Mouse (Mus musculus) adrenal gland, postnatal 4 days (tissue): ENCODE measurements around the gene Tmem63a. TPM values are rescaled to one million over a fixed set of nuclear protein-coding genes. Genes with fewer than 3 reads are reported as not detected.
A peak's percentile ranks its signal among the peaks of the same experiment; 100 is the strongest.
"Not testable (repeated sequence)": the region's sequence is repeated elsewhere in the genome, so short reads cannot be mapped to it uniquely, and the experiment has no call there.

ENCODE experiments used
- DNase-seq, 2 experiments: peaks; one replicate each; pipeline ENCODE4 v3.0.0; 2021 to 2022; ENCODE audit warnings: low spot score in 2 of 2, mixed read lengths in 2 of 2
- total RNA-seq, 2 experiments: library from RNA; stranded (reverse); gene quantifications; 2 replicates each; pipeline ENCODE4 v1.2.3; 2021

Tmem63a gene
- total RNA-seq, 2 experiments from 2014 or later = 32.2 to 33.0 TPM

DNA sequence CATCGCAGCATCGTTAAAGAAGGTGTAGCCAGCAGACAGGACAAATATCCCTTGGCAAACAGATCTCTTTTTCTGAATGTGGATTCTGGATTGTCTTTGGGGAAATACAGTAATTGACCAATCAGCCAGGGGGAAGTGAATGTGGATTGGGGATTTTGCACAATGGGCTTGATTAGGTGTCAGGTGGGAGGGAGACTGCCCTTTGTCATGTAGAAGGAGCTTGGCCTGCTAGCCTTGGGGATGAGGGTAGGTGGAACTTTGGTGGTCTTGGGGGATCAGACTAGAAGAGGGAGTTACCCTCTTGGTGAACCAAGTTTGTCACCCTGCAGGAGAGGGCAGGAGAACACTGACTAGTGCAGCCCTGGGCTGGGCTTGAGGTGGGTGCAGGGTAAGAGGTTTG, 17.4 kb upstream of the Tmem63a start:
- DNase-seq = no peak

DNA sequence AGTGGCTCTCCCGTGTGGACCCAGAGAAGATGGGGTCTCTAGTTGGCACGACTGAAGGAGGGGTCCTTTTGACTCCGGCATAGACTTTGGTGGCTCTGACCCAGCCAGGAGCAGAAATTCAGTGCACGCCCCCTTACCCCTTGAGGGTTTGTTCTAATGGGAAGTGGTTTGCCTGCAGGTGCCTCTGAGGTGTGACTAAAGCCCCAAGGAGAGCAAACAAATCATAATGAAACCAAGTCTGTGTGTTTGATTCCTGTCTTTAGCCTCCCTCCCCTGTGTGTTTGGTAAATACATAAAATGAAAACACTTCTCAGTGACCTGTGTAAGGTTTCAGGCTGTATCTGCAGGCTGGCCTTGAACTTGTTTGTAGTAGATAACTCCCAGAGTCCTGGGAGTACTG, 15.9 kb upstream of the Tmem63a start:
- DNase-seq = no peak

DNA sequence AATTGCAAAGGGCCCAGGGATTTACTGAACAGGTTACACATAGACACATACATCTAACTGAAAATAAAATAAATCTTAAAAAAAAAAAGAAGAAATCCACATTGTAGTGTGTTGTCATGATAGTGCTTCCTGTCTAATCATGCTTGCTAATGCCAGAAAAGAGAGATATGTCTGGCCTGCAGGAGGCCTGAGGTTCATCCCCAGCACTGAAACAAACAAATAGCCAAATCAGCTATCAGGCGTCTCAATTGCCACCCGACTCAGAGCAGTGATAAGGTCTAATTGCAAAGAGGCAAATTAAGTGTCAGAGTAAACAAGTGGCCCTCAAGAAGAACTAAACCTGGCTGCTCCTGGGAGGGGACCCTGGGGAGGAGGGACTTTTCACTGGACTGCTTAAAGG, 12.5 kb upstream of the Tmem63a start:
- no peak for DNase-seq

DNA sequence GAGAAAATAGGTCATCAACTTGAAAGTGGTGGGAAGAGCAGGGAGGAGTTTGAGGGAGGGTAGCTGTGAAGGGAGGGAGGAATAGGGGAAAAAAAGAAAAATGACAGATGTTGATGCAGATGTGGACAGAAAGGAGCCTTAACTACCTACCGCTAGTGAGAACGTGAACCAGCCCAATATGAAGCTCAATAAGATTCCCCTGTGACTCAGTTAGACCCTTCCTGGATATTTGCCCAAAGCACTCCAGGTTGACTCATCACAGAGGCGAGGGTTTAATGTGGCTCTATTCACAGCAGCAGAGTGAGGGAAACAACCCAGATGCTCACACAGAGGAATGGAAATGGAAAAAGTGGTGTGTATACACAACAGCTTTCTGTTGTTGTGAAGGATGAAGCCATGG, 11.0 kb upstream of the Tmem63a start:
- no peak for DNase-seq

DNA sequence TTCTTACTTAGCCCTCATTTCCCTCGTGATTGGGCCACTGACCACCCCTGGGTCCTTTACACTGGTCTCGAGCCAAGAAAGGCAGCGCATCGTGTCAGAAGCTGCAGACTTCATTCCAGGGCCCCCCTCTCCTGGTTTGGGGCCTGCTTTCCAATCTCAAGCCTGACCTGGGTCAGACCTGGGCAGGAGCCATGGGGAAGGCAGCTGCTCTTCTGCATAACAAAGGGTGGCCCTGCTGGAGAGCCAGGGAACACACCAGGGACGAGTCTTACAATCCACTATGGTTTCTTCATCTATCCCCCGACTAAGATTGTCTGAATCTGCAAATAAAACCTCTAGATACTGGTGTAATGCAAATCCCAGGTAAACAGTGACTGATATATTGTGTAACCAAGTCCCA, 8.5 kb upstream of the Tmem63a start:
- no peak for DNase-seq

DNA sequence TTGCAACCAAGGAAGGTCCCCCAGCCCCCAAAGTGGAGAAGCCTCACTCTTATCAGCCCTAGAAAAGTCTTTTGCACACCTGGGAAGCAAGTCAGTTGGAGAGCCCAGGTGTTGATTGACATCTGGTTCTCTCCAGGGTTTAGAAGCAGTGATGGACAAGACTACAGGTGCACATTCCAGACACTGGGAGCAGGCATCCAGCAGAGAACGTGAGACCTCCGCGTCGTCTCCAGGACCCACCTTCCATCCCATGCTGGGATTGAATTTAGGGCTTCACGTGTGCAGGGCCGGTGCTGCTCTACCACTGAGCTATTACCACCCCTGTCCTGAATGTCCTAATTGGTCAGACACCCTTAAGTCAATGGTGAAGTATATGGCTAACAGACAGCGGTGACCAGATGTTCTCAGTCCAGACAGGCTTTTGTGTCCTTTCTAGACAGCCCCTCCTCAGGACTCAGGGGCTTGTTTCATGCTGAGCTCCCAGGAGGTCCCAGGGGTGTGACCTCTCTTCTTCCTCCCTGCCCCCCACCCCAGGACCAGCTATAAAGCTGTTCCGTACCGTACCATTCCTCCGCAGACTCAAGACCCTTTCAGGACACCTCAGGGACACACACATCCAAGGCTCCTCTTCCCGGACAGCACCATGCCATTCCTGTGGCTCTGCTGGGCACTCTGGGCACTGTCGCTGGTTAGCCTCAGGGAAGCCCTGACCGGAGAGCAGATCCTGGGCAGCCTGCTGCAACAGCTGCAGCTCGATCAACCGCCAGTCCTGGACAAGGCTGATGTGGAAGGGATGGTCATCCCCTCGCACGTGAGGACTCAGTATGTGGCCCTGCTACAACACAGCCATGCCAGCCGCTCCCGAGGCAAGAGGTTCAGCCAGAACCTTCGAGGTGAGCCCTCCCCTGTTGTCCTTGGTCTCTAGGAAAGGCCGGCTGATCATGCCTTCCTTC, 7.4 kb upstream of the Tmem63a start, which contains the start of gene Lefty1:
Gene Lefty1 (plus strand): TSS at position 556 of the 953 bp plus-strand sequence.
- no peak for DNase-seq

DNA sequence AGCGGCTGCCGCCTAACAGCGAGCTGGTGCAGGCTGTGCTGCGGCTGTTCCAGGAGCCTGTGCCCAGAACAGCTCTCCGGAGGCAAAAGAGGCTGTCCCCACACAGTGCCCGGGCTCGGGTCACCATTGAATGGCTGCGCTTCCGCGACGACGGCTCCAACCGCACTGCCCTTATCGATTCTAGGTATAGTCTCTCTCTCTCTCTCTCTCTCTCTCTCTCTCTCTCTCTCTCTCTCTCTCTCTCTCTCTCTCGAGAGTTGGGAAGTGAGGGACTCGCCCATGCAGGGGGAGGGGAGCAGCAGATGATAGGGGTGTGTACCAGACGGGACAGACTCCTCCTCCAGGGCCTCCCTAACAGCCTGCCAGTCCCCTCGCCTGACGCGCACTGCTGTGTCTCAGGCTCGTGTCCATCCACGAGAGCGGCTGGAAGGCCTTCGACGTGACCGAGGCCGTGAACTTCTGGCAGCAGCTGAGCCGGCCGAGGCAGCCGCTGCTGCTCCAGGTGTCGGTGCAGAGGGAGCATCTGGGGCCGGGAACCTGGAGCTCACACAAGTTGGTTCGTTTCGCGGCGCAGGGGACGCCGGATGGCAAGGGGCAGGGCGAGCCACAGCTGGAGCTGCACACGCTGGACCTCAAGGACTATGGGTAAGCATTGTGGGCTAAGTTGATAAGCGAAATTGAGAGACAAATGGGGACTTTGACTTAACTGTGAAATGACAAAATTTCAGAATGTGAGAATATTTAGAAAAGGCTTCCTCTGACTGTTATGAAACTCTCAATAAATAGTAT, 5.3 kb upstream of the Tmem63a start:
- DNase-seq = not testable (repeated sequence)

DNA sequence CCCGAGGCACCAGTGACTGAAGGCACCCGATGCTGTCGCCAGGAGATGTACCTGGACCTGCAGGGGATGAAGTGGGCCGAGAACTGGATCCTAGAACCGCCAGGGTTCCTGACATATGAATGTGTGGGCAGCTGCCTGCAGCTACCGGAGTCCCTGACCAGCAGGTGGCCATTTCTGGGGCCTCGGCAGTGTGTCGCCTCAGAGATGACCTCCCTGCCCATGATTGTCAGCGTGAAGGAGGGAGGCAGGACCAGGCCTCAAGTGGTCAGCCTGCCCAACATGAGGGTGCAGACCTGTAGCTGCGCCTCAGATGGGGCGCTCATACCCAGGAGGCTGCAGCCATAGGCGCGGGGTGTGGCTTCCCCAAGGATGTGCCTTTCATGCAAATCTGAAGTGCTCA, 4.5 kb upstream of the Tmem63a start:
- DNase-seq = not testable (repeated sequence)

DNA sequence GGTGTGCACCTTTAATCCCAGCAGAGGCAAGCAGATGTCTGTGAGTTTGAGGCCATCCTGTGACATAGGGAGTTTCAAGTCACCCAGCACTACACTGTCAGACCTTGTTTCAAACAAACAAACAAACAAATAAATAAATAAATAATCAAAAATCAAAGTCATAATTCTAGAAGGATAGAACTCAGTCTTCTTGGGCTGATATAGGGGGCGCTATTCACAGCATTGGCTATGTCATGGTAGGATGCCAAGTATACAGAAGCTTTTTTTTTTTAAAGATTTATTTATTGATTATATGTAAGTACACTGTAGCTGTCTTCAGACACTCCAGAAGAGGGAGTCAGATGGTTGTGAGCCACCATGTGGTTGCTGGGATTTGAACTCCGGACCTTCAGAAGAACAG, 3.4 kb upstream of the Tmem63a start:
- not testable (repeated sequence) for DNase-seq

DNA sequence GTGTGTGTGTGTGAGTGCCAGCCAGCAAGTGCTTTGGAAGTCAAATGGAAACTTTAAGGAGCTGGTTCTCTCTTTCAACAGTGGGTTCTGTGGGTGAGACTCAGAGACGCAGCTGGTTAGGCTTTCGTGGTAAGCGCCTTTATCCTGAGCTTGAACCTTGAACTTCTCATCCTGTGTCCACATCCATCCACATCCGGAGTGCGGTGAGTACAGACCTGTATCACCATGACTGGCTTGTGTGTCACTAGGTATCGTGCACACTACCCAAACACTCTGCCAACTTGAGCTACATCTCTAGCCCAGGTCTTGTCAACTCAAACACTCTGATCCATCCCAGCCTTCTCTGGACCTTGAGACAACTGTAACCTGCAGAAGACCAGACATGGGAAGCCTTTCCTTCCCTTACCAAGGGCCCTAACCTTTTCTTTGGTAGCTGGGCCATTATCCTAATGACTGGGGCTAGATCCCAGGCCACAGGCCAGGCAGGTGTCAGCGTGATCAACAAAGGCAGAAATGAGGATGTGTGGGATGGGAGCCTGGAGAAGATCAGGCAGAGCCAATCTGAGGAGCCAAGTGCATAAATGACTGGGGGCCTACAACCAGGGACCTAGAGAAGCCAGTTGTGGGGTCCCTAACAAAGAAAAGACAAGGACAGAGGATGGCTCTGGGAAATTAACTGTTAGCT, 1.2 kb upstream of the Tmem63a start:
- DNase-seq = no peak

DNA sequence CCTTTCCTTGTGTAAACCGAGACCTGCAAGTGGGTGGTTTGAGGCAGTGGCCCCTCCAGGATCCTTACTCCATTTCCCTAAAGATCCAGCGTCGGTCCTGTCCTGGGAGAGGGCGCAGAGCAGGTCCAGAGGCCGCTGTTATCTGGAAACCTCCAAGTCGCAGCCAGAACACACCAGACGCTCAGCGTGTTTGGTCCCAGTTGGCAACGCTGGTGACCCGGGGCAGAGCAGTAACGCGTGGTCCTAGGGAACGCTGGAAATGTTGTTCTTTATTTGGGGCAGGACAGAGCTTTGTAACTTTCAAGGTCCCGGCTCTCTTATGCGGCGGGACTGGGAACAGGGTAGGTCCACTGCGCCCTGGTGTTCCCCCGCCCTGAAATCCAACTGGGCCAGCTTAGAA, 418 bp upstream of the Tmem63a start:
- DNase-seq = no peak

DNA sequence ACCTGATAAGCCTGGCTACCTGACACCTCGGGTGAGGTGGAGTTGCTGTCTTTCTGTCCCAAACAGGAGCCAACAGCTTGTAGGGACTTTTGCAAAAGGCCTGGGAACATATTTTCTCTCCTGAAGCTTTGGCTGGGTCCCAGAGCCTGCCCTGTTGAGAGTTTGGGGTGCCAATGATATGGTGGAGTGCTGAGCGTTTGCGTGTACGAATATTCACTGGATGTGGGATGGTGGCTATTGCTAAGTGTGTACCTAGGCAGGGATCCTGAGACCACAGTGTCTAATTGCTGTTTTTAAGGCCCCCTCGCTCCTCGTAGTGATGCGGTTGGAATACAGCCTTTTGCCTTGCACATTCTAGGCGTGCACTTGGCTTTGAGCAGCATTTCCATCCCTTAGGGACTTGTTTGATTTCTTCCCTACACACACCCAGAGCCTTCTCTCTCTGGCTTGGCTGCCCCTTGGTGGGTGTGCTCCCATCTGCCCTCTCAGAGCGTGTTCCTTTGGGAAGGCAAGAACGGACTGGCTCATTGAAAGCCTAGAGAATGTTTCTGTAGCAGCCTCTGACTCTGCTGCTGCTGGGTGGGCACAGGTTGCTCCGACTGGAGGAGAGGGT, 994 bp downstream of the Tmem63a start:
- no peak for DNase-seq

DNA sequence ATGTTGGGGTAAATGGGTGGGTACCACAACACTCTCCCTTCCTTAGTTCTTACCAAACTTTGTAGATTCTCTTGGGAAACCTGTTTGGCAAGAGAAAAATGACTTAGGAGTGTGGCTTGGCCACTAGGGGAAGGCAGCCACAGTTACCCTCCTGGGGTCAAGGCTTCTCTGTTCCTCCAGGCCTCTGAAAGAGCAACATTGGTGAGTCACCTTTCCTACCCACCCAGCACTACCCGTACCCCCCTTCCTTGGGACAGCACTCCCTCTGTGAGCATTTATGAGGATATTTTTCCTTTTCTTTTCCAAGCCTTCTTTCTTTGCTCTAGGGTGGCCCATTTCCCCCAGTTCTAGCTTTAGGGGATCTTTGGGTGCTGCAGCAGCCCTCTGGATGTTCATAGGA, 1.8 kb downstream of the Tmem63a start:
- no peak for DNase-seq

DNA sequence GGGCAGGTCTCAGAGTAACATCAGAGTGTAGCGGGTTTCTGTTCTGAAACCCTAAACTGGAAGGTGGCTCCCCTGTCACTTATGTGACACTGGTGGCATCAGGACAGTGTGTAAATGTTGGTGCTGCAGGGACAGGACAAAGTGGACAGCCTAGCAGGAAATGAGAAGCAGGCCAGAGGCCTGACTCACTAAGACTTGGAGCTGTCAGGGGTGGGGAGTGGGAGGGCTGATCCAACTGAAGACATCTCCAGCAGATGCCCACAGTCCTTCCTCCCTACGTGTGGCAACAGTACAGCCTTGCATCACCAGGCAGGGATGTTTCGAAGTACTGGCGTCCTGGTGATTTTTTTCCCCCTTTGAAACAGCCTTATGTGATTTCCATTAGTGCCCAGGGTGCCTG, 2.4 kb downstream of the Tmem63a start:
- no peak for DNase-seq

DNA sequence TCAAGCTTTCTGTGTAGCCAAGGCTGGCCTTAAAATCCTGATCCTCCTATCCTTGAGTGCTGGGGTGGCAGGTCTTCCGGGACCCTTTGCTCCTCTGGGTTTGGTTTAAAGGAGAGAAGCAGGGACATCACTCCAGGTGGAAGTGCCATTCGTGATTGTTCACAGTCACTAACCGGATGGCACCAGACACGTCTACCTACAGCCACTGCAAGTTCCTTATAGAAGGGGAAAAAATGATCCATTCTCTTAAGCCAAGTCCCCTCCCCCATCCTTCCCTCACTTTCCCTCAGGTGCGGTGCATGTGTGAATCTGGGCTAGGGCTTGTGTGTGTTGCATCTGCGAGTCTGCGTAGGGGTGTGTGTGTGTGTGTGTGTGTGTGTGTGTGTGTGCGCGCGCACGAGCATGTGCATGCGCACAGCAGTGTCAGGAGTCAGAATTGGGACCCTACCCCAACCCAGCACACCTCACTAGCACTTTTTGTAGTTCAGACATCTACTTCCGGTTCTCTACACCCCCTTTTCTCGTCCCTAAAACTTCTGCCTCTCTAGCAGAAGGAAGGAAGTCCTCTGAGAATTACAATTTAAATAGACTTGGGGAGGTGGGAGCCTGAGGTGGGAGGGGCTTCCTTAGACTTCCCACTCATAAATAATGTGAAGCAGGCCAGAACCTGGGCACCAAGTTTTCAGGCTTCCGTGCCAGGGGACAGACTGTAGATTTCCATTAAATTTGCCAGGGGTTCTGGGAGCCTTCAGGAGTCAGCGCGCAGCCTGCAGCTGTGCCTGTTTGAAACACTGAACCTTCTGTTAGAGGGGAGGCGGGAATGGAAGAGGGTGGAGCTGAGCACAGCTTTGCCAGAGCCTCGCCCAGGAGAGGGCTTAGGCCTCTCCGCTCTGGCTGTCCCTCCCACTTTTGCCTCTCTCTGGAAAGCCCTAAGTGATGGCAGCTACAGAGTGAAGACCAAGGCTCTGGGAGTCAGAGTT, 3.1 kb downstream of the Tmem63a start:
- DNase-seq = no peak

DNA sequence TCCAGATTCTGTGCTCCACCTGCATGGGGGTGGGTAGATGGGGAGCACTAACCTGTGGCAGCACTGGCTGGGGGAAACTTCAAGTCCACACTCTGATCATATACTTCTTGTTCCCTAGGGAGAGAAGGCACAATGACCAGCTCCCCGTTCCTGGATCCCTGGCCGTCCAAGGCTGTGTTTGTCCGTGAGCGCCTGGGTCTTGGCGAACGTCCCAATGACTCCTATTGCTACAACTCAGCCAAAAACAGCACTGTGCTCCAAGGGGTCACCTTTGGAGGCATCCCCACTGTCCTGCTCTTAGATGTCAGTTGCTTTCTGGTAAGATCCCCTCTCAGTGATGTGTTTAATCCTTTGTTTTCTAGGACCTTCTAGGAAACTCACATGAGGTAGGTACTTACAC, 4.3 kb downstream of the Tmem63a start:
- DNase-seq = peak in 1 of 2 experiments; percentile 47

DNA sequence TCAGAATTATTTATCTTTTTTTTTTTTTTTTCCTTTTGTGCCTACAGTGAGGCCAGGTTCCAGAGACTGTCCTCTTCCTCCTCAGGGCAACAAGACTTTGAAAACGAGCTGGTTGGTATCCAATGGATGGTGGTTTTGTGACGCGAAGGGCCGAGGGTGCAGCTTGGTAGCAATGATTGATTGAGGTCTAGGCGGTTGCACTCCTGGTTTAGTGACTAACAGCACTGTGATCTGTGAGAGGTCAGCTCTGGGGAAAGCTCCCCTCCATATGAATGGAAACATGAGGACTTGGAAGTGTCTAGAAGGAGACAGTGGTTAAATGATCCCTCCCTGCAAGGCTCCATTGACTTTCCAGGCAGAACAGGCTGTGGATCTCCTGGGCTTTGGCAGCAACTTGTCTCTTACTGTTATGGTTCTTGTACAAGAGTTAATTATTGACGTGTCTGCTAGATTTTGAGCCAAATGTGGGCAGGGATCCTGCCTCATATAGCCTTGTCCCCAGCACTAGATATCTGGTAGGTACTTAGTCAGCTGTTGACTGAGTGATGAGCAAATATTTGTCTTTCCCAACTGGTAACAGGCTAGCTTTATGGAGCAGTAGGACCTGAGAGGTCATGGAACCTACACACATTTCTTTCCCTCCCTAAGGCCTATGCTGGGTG, 10.1 kb downstream of the Tmem63a start:
- DNase-seq = no peak

DNA sequence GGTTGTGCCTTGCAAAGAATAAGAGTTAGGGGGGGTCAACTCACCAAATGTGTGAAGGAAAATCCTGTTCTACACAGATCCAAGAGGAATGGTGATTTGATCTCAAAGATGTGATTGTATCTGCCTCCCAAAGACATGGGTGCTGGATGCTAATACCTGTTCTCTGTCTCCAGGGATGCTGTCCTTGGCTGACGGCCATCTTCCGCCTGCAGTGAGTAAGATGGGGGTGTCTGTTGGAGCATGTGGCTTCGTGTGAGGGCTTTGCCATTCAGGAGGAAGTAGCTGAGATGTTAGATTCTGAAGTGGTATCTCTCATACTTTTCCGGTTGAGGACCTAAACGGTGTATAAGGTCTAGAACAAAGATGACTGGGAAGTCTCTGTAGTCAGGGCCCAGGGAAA, 10.7 kb downstream of the Tmem63a start:
- DNase-seq = no peak

DNA sequence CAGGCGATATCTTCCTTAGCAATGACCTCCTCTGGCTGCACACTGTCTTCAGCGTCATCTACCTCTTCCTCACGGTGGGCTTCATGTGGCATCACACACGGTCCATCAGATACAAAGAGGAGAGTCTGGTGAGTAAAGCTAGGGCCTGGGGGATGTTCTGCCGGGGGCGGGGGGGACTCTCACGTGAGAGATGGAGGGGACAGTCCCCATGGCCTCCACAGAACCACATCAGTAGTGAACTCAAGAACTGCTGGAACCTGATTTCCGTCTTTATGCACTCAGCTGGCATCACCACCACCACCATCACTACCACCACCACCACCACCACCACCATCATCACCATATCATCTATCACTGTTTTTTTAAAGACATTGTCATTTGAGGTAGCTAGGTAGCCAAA, 14.3 kb downstream of the Tmem63a start:
- DNase-seq = no peak
